Mouse (Mus musculus): ENCODE measurements around the gene Hps3.
"Not testable (repeated sequence)": the region's sequence is repeated elsewhere in the genome, so short reads cannot be mapped to it uniquely, and the experiment has no call there.

The Hps3 gene

DNA sequence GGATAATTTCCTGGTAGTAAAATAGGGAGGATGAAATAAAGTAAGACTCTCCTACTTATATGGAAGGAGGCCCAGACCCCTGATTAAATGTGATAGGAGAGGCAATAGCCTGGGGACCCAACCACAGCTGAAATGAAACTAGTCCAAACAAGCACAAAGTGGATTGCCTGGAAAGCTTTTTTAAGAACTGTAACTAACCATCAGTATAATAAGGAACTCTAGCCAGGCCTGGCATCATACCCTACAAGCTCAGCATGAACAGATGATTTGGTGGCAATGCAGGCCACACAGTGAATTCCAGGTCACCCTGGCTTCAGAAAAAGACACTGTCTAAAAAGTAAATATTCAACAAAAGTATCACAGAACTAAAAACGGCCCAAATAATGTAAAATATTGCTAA, 29.5 kb downstream of the Hps3 start:
- DNase-seq: no peak

- DNase-seq: no peak
Measured at GRCm38 (mm10) chr3:20004422-20004821, 30.7 kb downstream of the Hps3 start.

GRCm38 (mm10) chr3:20002786-20003185, 32.3 kb downstream of the Hps3 start:
- peak; percentile 23 for DNase-seq

DNA sequence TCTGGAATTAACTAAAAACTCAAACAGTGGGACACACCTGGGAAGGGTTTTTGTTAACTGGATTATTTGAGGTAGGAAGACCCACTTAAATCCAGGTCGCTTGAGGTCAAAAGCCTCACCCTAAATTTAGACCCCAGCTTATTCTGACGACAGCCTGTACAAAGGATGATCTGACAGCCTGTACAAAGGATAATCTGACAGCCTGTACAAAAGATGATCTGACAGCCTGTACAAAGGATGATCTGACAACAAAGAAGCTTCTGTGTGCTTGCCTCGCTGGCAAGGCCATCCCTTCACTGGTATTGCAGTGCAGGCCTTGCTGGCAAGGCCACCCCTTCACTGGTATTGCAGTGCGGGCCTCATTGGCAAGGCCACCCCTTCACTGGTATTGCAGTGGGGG, 34.3 kb downstream of the Hps3 start:
- DNase-seq: no peak

GRCm38 (mm10) chr3:19999551-19999950, 35.6 kb downstream of the Hps3 start:
- no peak for DNase-seq

GRCm38 (mm10) chr3:19992388-19992787, 42.7 kb downstream of the Hps3 start:
- no peak for DNase-seq

GRCm38 (mm10) chr3:19990031-19990430, 45.1 kb downstream of the Hps3 start:
- no peak for DNase-seq

- DNase-seq: no peak
Measured at GRCm38 (mm10) chr3:19986123-19986522, 49.0 kb downstream of the Hps3 start.

GRCm38 (mm10) chr3:19982846-19983245, 52.3 kb downstream of the Hps3 start:
- DNase-seq: no peak

DNA sequence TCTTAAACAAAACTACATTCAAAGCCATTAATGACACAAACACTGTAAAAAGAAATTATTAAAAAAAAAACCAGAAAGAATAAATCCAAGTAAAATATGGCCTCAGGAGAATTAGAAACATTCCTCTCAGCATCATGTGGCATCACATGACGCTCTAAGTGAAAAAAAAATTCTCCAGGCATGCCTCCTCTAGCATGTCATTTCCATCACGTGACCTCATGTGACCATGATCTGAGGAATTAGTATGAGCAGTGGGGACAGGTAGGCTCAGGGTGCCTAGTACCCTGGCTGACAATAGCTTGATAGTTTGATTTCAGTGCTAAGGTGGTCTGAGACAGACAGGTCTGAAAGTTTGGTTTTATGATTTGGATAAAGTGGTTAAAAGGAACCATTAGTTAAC, 54.0 kb downstream of the Hps3 start:
- DNase-seq: no peak

GRCm38 (mm10) chr3:19978474-19978873, 56.6 kb downstream of the Hps3 start:
- DNase-seq: no peak

DNA sequence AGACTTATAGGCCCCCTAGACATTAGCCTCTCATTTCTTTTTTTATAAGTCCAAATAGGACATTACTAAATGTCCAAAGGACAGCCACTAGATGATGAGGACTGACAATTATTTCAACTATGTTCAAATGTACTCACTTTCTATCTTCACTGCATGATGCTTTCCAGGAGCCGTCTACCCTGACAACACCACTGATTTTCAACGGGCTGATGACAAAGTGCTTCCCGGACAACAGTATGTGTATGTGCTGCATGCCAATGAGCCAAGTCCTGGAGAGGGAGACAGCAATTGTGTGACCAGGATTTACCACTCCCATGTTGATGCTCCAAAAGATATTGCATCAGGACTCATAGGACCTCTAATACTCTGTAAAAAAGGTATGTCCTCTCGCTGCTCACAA, 69.0 kb downstream of the Hps3 start:
- no peak for DNase-seq

GRCm38 (mm10) chr3:19965239-19965638, 69.9 kb downstream of the Hps3 start:
- DNase-seq: no peak

- DNase-seq: no peak
Measured at GRCm38 (mm10) chr3:19964625-19965188, 70.4 kb downstream of the Hps3 start.

DNA sequence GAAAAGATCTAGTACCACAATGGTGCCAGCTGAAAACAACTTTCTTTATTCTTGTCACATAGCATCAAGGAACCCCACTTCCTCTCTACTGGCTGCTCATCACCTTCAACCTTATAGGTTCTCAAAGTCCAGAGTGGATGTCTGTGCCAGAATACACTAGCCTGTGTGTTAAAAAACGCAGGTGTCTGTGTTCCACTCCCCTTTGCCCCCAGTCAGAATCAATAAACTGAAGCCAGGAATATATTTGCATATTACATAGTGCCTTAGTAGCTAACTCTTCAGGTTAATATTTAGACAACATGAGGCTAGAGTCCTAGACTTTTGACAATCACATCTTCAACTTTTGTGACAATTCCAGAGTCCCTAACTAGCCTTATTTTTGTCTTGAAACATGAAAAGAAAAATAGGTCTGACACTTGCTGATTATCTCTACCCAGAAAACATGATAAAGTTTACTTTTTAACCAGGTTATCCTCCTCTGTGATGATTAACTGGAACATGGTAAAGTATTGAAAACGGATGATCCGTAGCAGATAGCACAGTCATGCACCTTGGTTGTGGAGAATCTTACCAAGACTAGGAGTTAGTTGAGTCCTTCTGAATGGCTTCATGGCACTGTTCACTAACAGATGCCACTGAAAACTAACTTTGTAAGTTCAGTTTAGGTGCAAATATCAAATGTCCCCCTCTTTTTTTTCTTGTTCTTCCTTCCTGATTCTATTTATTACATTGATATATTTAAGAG, 72.2 kb downstream of the Hps3 start:
- no peak for DNase-seq

GRCm38 (mm10) chr3:19961341-19961740, 73.8 kb downstream of the Hps3 start:
- DNase-seq: no peak

DNA sequence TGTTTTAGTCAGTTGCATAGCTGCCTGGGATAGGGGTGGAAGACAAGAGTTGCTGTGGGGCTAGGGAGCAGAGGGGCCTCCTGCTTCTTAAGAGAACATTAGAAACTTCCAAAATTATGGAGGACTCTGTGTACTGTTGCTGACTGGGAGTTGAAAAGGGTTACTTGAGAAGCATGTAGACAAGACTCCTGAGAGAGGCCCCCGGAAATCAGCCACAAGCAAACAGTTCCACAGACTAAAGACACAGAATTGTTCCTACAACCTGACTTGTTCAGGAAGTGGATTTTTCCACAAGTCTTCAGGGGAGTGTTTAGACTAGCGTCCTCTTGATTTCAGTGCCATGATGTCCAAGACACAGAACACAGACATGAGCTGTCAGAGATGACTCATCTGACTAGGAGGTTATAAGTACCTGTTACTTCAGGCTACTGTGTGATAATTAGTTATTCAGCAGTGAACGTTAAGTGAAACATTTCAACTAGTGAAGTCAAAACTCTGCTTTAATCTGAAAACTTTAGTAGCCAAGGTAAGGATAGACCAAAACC, 74.5 kb downstream of the Hps3 start:
- no peak for DNase-seq

DNA sequence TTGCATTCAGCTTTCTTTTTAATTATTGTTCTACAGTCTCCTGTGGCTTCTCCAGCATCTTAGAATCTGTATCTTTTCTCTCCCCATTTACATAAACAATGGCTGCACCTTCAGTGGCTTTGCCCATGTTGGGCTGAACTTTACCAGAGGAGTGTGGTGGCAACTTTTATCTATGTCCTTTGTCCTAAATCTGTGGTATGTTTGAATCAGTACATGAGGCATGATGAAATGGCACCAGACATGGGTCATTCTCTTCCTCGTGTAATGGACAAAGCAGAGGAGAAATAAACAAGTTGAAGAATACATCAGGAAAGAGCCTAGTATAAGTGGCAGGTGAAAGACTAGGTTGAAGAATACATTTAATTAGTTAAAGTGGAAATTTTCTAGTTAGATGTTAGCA, 76.1 kb downstream of the Hps3 start:
- no peak for DNase-seq

DNA sequence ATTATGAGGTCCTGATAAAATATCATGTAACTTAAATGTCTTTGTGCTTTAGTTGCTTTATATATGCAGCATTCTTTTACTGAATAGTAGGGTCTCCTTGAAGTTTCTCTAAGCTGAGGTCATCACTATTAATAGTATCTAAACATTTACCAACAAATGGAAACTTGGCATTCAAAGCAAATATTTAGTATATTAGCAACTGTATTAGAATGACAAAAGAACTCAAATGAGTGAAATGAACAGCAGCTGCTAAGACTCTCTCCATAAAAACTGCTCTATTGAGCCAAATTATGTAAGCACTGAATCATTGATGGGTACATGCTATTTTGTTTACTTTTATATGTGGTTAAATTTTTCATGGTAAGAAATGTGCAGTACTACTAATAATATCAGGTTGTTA, 77.1 kb downstream of the Hps3 start:
- DNase-seq: no peak

GRCm38 (mm10) chr3:19956885-19957284, 78.2 kb downstream of the Hps3 start, which contains the start of gene Cp:
Gene Cp (plus strand): TSS chr3:19957054.
- no peak for DNase-seq

- DNase-seq: no peak
Measured at GRCm38 (mm10) chr3:19953865-19954264, 81.2 kb downstream of the Hps3 start.

GRCm38 (mm10) chr3:19953425-19953824, 81.7 kb downstream of the Hps3 start:
- DNase-seq: no peak

DNA sequence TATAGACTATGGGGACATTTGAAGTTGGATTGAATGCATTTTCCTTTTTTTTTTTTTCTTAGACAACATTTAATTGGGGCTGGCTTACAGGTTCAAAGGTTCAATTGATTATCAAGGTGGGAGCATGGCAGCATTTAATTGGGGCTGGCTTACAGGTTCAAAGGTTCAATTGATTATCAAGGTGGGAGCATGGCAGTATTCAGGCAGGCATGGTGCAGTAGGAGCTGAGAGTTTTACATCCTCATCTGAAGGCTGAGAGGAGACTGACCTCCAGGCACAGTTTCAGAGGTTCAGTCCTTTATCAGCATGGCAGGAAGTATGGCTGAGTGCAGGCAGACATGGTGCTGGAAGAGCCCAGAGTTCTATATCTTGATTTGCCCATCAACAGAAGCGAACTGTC, 85.7 kb downstream of the Hps3 start:
- not testable (repeated sequence) for DNase-seq

DNA sequence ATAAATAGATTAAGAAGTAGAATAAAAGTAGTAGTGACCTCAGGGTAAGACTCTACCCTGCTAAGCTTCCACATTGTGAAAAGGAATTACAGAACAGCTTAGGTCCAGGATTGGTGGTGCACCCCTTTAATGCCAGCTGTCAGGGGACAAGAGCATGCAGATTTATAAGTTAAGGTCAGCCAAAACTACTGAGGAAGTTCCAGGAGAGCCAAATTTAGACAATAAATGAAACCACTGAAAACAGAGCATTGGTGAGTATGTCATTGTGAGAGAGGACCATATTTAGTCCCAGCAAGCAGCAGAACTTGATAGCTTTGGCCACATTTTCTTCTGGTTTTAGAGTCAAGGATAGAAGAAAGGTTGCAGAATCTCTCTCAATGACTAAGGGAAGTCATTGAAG, 86.6 kb downstream of the Hps3 start:
- no peak for DNase-seq

Data from thymus, postnatal 25 days (tissue).